Comparison of ENCODE assay signal across 8 mouse cellular contexts in the genomic region with DNA sequence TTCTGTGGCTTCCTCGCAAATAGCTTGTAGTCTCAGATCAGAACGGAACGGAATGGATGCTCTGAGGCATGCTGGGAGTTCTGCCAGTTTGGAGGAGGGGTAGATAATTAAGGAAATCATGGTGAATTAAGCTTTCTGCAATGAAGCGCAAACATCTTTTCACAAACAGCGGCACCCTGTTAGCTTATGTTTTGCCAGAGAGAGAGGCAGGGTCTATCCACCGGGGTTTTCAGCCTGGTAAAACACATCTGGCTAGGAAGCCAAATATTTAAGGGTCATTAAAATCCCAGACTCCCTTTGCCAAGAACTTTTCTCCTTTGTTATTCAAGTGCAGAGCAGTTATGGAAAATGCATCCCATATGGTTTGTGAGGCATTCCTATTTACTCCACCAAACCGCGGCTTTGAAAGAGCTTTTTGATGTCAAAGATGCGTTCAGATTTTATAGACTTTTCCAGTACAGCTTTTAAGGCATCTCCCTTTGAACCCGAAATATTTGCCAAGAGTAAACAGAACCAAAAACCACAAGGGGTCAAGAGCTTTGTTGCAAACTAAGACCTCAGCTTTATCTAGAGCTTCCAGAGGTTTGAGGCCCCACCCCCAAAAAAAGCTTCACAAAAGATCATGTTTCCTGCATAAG.
A peak's percentile ranks its signal among the peaks of the same experiment; 100 is the strongest.
DNase-seq lines count a peak whose midpoint lies in the region; ATAC-seq lines count a peak whose summit lies in the region.

No protein-coding gene starts in this region.

- no peak for ATAC-seq in heart, embryonic 11.5 days (replicated peaks; ENCODE audit: insufficient number of reproducible peaks, low FRiP score, low TSS enrichment)
- no peak for ATAC-seq in megakaryocyte, adult 5-6 weeks (ENCODE audit: poor library complexity, severe bottlenecking)

- 81% methylated on average over 10 of the region's 10 CpGs for WGBS in heart, embryonic 11.5 days (ENCODE audit: insufficient replicate concordance)
- WGBS in limb, embryonic 10.5 days = 56% methylated on average over 10 of the region's 10 CpGs

- no peaks in the 10 kb centered on the region for H3K36me3 ChIP-seq in heart, embryonic 11.5 days (ENCODE audit: control insufficient read depth, insufficient read depth, low read length)
- no peaks in the 10 kb centered on the region for H3K36me3 ChIP-seq in limb, embryonic 10.5 days

- H3K4me3 ChIP-seq in heart, embryonic 11.5 days (ENCODE audit: low read depth, low read length) = no peak overlapping the region
- no peak overlapping the region for H3K4me3 ChIP-seq in limb, embryonic 10.5 days

- H3K4me2 ChIP-seq in heart, embryonic 11.5 days = no peak overlapping the region

- H3K27me3 ChIP-seq in heart, embryonic 11.5 days (ENCODE audit: control insufficient read depth, insufficient read depth, low read length) = no peaks in the 10 kb centered on the region
- H3K27me3 ChIP-seq in limb, embryonic 10.5 days (ENCODE audit: low read depth, poor library complexity, severe bottlenecking) = no peaks in the 10 kb centered on the region

- H3K27ac ChIP-seq in heart, embryonic 11.5 days (ENCODE audit: low read depth, low read length) = no peak overlapping the region
- H3K27ac ChIP-seq in limb, embryonic 10.5 days = peak overlapping the region; percentile 79

- no peaks in the 10 kb centered on the region for H3K4me1 ChIP-seq in heart, embryonic 11.5 days (ENCODE audit: control insufficient read depth, insufficient read depth, low read length)
- peaks cover 44% of the 10 kb centered on the region for H3K4me1 ChIP-seq in limb, embryonic 10.5 days

- no peak overlapping the region for H3K9ac ChIP-seq in heart, embryonic 11.5 days (ENCODE audit: low read depth, low read length)

- no peaks in the 10 kb centered on the region for H3K9me3 ChIP-seq in heart, embryonic 11.5 days (replicated peaks; ENCODE audit: control insufficient read depth, low read length)
- no peaks in the 10 kb centered on the region for H3K9me3 ChIP-seq in limb, embryonic 10.5 days (replicated peaks)

- peak; percentile 14 for DNase-seq in heart, postnatal 4 days
- peak; percentile 29 for DNase-seq in urinary bladder, postnatal 14 days (ENCODE audit: low spot score)
- DNase-seq in urinary bladder, postnatal 36 days (ENCODE audit: low spot score in 2 of 2) = no peak
- no peak for DNase-seq in limb, embryonic 10.5 days (ENCODE audit: low spot score)
- no peak for DNase-seq in adrenal gland, postnatal 10 days
- DNase-seq in spleen, postnatal 14 days (ENCODE audit: low spot score in 2 of 2) = no peak

Comparison
In these comparisons a context has a peak if more than half of its experiments do, and no peak if none do; other contexts are left out.
1. DNase-seq: peak in heart, postnatal 4 days (single experiment) and urinary bladder, postnatal 14 days (single experiment); none in urinary bladder, postnatal 36 days (0 of 2), limb, embryonic 10.5 days (single experiment), adrenal gland, postnatal 10 days (single experiment) and spleen, postnatal 14 days (0 of 2).